Mouse (Mus musculus) limb, embryonic 10.5 days (tissue): Measurements from ENCODE around the gene Idh2. TPM values are rescaled to one million over a fixed set of nuclear protein-coding genes. Genes with fewer than 3 reads are reported as not detected.

ENCODE experiments used
- DNase-seq: peaks from one replicate; pipeline ENCODE4 v3.0.0-alpha.2; 2017; ENCODE audit warnings: low spot score
- H3K27ac ChIP-seq: fragments of 300-500 bp; sonication (generic); 2 replicates; pipeline ENCODE4 v1.5.1; 2016; ENCODE audit warnings: mild to moderate bottlenecking
- H3K27me3 ChIP-seq: fragments of 300-500 bp; sonication (generic); 2 replicates; pipeline ENCODE4 v1.6.1; 2016; ENCODE audit warnings: low read depth, mild to moderate bottlenecking; ENCODE audit not compliant: poor library complexity, severe bottlenecking
- H3K36me3 ChIP-seq: fragments of 300-500 bp; sonication (generic); 2 replicates; pipeline ENCODE4 v1.6.1; 2016; ENCODE audit warnings: mild to moderate bottlenecking, moderate library complexity
- H3K4me1 ChIP-seq: fragments of 300-500 bp; sonication (generic); 2 replicates; pipeline ENCODE4 v1.6.1; 2016
- H3K4me3 ChIP-seq: fragments of 300-500 bp; sonication (generic); 2 replicates; pipeline ENCODE4 v1.5.1; 2016; ENCODE audit warnings: mild to moderate bottlenecking, moderate library complexity
- H3K9me3 ChIP-seq: fragments of 300-500 bp; sonication (generic); replicated peaks from 2 replicates; pipeline ENCODE4 v1.6.1; 2016; ENCODE audit warnings: mild to moderate bottlenecking
- WGBS: fragments of 180-500 bp; shearing (Covaris S2); methylation state at CpG from one replicate; pipeline ENCODE4 v1.1.7; 2016; 5-methylcytosine and 5-hydroxymethylcytosine counted together
- polyA plus RNA-seq: library from polyadenylated mRNA; unstranded; fragments of >200 nt; fragmentation: Nextera tagmentation; extraction: Ambion mirVana; gene quantifications from 2 replicates; pipeline ENCODE4 v1.2.1, GENCODE M21; 2016

The Idh2 gene
- polyA plus RNA-seq, 1 experiment from 2014 or later, result 582 TPM

- DNase-seq, result no peak
- Histone ChIP-seq H3K36me3 (no peaks in the 10 kb centered on the region), H3K4me3 (no peak overlapping the region), H3K9me3 (no peaks in the 10 kb centered on the region), H3K27me3 (no peaks in the 10 kb centered on the region), H3K4me1 (peaks cover 80% of the 10 kb centered on the region), H3K27ac (peak overlapping the region; percentile 69)
- WGBS, result 46% methylated on average over 5 of the region's 5 CpGs
Measured at GRCm38 (mm10) chr7:80074921-80075441, 40.2 kb downstream of the Idh2 start.

DNA sequence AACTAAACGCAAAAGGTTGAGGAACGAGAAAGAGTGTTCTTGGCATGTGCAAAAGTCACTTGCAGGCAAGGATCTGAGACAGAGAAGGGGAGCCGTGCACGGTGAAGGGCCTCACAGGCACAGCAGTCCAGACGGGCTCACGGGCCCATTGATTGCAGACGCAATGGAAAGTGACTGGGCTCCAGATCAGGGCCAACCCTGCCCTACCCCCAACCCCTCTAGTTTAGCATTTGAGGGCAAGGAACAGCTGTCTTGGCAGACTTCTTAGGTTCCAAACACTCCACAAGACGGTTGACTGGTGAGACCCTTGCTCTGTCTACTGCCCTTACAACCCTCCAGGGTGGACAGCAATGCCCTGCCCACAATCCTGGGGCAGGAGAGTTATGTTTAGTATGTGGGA is 41.7 kb downstream of the Idh2 start:
- WGBS, result 88% methylated on average over 8 of the region's 8 CpGs
- Histone ChIP-seq H3K27ac (peak overlapping the region; percentile 19; the same call in 1 of the 2 replicates), H3K36me3 (no peaks in the 10 kb centered on the region), H3K9me3 (no peaks in the 10 kb centered on the region), H3K4me1 (peaks cover 87% of the 10 kb centered on the region), H3K27me3 (no peaks in the 10 kb centered on the region), H3K4me3 (no peak overlapping the region)
- no peak for DNase-seq

DNA sequence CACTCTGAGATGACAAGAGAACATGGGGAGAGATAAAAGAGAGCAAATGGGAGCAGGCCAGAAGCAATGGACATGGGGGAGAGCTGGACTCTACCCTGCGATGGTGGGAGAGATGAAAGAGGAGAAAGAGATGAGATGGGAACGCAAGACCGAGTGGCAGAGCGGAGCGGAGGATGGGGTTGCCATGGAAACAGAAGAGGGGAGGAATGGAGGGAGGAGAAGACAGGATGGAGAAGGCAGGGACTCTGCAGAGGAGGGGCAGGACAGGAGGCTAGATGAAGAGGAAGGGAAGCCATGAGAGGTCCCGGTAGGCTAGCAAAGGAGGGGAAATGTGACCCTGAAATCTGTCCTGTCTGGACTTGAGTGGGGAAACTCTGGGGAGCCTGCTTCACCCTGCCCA is 42.9 kb downstream of the Idh2 start:
- WGBS, result 81% methylated on average over 6 of the region's 6 CpGs
- Histone ChIP-seq H3K36me3 (no peaks in the 10 kb centered on the region), H3K4me3 (no peak overlapping the region), H3K9me3 (no peaks in the 10 kb centered on the region), H3K4me1 (peaks cover 83% of the 10 kb centered on the region), H3K27ac (no peak overlapping the region), H3K27me3 (no peaks in the 10 kb centered on the region)
- DNase-seq, result no peak

DNA sequence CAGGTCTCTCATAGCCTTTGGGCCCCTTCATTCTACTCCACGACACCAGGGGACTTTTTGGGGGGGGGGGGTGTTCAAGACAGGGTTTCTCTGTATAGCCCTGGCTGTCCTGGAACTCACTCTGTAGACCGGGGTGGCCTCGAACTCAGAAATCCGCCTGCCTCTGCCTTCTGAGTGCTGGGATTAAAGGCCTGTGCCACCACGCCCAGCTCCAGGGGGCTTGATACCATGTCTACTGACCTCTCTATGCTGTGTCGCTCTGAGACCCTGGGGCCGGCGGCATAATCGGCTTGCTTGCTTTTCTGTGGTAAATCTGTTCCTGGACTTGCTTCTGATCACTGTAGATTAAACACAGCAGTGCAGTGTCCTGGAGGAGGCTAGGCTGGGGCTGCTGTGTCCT is 44.0 kb downstream of the Idh2 start:
- Histone ChIP-seq H3K4me1 (peaks cover 80% of the 10 kb centered on the region), H3K36me3 (no peaks in the 10 kb centered on the region), H3K27me3 (no peaks in the 10 kb centered on the region), H3K9me3 (no peaks in the 10 kb centered on the region), H3K27ac (0 out of 2 replicates have a peak overlapping the region, but pooled peaks have one; percentile 14), H3K4me3 (no peak overlapping the region)
- WGBS, result 95% methylated on average over 9 of the region's 9 CpGs
- DNase-seq, result no peak

DNA sequence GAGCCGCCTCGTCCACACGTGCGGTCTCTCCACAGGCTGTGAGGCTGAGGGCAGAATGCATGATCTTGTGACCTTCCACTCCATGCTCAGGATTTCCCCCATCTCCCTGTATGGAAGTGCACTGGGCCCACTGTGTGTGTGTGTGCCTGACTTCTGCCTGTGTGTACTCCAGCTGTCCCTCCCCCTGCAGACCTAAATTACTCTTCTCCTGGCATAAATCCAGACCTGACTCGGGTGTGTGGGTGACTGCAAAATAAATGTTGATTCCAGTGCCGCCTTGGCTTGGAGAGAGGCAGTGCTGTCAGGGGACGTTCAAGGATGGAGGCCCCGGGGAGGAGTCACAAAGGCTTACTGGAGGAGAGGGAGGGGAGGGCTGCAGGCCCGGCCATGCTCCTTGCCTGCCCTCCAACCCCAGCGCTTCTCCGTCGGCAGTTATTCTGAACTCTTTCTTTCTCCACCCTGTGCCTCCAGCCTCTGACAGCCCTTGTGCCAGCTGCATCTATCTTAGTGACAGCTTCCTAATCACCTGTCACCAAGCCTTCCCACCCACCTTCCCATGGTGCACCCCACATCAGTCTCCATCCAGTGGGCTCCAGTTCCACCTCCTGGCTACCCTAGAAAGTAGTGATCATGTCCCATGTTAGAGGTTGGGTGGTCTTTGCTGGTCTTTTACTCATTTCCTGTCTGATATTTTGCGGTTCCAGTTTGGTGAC is 45.4 kb downstream of the Idh2 start:
- no peaks in the 10 kb centered on the region for H3K9me3 ChIP-seq
- H3K4me3 ChIP-seq, result 0 out of 2 replicates have a peak overlapping the region, but pooled peaks have one; percentile 4
- DNase-seq, result no peak
- peaks cover 69% of the 10 kb centered on the region for H3K4me1 ChIP-seq
- peak overlapping the region; percentile 38 for H3K27ac ChIP-seq
- 20% methylated on average over 13 of the region's 13 CpGs for WGBS
- H3K36me3 ChIP-seq, result no peaks in the 10 kb centered on the region
- H3K27me3 ChIP-seq, result no peaks in the 10 kb centered on the region

- H3K4me1 ChIP-seq, result peaks cover 68% of the 10 kb centered on the region
Measured at GRCm38 (mm10) chr7:80068341-80068740, 46.9 kb downstream of the Idh2 start.

DNA sequence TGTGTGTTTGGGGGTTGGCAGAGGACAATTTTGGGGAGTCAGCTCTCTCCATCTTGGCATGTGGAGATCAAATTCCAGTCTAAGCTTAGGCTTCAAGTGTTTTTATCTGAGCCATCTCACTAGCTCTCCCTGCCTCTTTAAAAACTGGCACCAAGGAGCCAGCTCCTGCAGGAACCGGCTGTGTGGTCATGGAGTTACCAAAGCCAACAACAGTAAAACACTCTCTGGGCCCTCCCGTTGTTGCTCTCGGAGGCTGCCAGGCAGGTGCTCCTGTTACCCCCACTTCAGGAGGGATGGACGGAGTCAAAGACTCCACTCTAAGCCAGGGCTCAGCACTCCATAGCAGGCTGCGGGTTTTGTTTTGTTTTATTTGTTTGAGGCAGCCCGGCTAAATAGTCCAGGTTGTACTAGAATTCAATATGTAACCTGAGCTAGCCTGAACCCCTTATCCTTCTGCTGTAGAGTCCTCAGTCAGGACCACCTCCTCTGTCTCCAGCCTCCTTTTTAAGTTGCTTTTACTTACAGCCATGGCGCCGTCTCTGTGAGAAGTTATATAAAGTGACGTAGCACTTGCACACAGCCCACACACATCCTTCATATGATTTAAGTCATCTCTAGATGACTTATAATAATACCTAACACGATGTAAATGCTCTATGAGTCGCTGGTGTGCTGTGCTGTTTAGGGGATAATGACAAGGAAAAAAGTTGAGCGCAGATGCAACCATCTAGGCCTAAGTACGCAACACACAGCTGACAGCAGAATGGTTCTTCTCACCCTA is 48.3 kb downstream of the Idh2 start:
- WGBS, result 83% methylated on average over 13 of the region's 13 CpGs
- Histone ChIP-seq H3K4me3 (no peak overlapping the region), H3K27me3 (no peaks in the 10 kb centered on the region), H3K27ac (no peak overlapping the region), H3K36me3 (no peaks in the 10 kb centered on the region), H3K9me3 (no peaks in the 10 kb centered on the region), H3K4me1 (peaks cover 65% of the 10 kb centered on the region)
- no peak for DNase-seq

More at GRCm38 (mm10) chr7:80068341-80068740, 46.9 kb downstream of the Idh2 start:
- Histone ChIP-seq H3K27me3 (no peaks in the 10 kb centered on the region), H3K4me3 (no peak overlapping the region), H3K9me3 (no peaks in the 10 kb centered on the region), H3K36me3 (no peaks in the 10 kb centered on the region), H3K27ac (no peak overlapping the region)
- WGBS, result 59% methylated on average over 7 of the region's 7 CpGs
- DNase-seq, result no peak

- no peak overlapping the region for H3K27ac ChIP-seq
- H3K9me3 ChIP-seq, result no peaks in the 10 kb centered on the region
- H3K36me3 ChIP-seq, result no peaks in the 10 kb centered on the region
- 88% methylated on average over 3 of the region's 3 CpGs for WGBS
- H3K27me3 ChIP-seq, result no peaks in the 10 kb centered on the region
- peaks cover 53% of the 10 kb centered on the region for H3K4me1 ChIP-seq
- H3K4me3 ChIP-seq, result no peak overlapping the region
- DNase-seq, result no peak
Measured at GRCm38 (mm10) chr7:80065250-80065649, 49.9 kb downstream of the Idh2 start.

- 81% methylated on average over 15 of the region's 15 CpGs for WGBS
- Histone ChIP-seq H3K9me3 (no peaks in the 10 kb centered on the region), H3K4me1 (peaks cover 47% of the 10 kb centered on the region), H3K4me3 (no peak overlapping the region), H3K27ac (no peak overlapping the region), H3K36me3 (no peaks in the 10 kb centered on the region), H3K27me3 (no peaks in the 10 kb centered on the region)
- no peak for DNase-seq
Measured at GRCm38 (mm10) chr7:80063902-80064736, 51.1 kb downstream of the Idh2 start.

- DNase-seq, result no peak
- WGBS, result 74% methylated on average over 5 of the region's 5 CpGs
- H3K36me3 ChIP-seq, result no peaks in the 10 kb centered on the region
- H3K9me3 ChIP-seq, result no peaks in the 10 kb centered on the region
- H3K27me3 ChIP-seq, result no peaks in the 10 kb centered on the region
- peaks cover 48% of the 10 kb centered on the region for H3K4me1 ChIP-seq
- H3K27ac ChIP-seq, result no peak overlapping the region
- H3K4me3 ChIP-seq, result no peak overlapping the region
Measured at GRCm38 (mm10) chr7:80063244-80063643, 51.9 kb downstream of the Idh2 start.

- peaks cover 52% of the 10 kb centered on the region for H3K4me1 ChIP-seq
- no peak for DNase-seq
- H3K27ac ChIP-seq, result no peak overlapping the region
Measured at GRCm38 (mm10) chr7:80062083-80062826, 52.9 kb downstream of the Idh2 start.

More at GRCm38 (mm10) chr7:80062083-80062826, 52.9 kb downstream of the Idh2 start:
- WGBS, result 93% methylated on average over 17 of the region's 17 CpGs
- Histone ChIP-seq H3K36me3 (no peaks in the 10 kb centered on the region), H3K4me3 (no peak overlapping the region), H3K27me3 (no peaks in the 10 kb centered on the region), H3K9me3 (no peaks in the 10 kb centered on the region)
